In genomic region chr6:28949269-28949668, GRCm38 (mm10) we compare ENCODE assay signal across 8 mouse cellular contexts.
A peak's percentile ranks its signal among the peaks of the same experiment; 100 is the strongest.
DNase-seq lines count a peak whose midpoint lies in the region; ATAC-seq and TF ChIP-seq lines count a peak whose summit lies in the region.

No protein-coding gene starts in this region.

- peak; percentile 85 for TF ChIP-seq CTCF in intestine, postnatal 0 days (IDR thresholded peaks at IDR 0.05; ENCODE audit: low read depth)

- DNase-seq in c-Kit-positive CD71-positive TER-119-positive erythroid progenitor cells, embryonic 14.5 days (ENCODE audit: low spot score): peak; percentile 49
- peak; percentile 62 to 68 for DNase-seq in left cerebral cortex, postnatal 36 days (ENCODE audit: low spot score in 2 of 2)
- peak; percentile 77 for DNase-seq in neural tube, embryonic 11.5 days (ENCODE audit: low spot score)
- DNase-seq in testis, postnatal 10 days (ENCODE audit: low spot score): peak; percentile 90

- no peak overlapping the region for H3K9ac ChIP-seq in intestine, postnatal 0 days (ENCODE audit: low read depth, low read length)
- H3K9ac ChIP-seq in intestine, embryonic 16.5 days (ENCODE audit: low read depth, low read length): no peak overlapping the region
- H3K9ac ChIP-seq in forebrain, embryonic 15.5 days (replicated peaks): no peak overlapping the region
- H3K9ac ChIP-seq in hindbrain, embryonic 16.5 days (ENCODE audit: low read depth, low read length): no peak overlapping the region
- H3K9ac ChIP-seq in neural tube, embryonic 11.5 days (ENCODE audit: low read length): no peak overlapping the region

- WGBS in intestine, postnatal 0 days: 17% methylated on average over 12 of the region's 12 CpGs
- WGBS in intestine, embryonic 16.5 days: 16% methylated on average over 12 of the region's 12 CpGs
- 20% methylated on average over 12 of the region's 12 CpGs for WGBS in forebrain, embryonic 15.5 days
- WGBS in hindbrain, embryonic 16.5 days: 21% methylated on average over 12 of the region's 12 CpGs
- 17% methylated on average over 12 of the region's 12 CpGs for WGBS in neural tube, embryonic 11.5 days

- no peak for ATAC-seq in intestine, postnatal 0 days
- ATAC-seq in intestine, embryonic 16.5 days: no peak
- ATAC-seq in forebrain, embryonic 15.5 days (replicated peaks): peak; percentile 63; the same call in 1 of the 2 replicates
- ATAC-seq in hindbrain, embryonic 16.5 days: 0 out of 2 replicates have a peak, but pooled peaks have one; percentile 28
- ATAC-seq in neural tube, embryonic 11.5 days (ENCODE audit: insufficient read depth, low FRiP score, low TSS enrichment): peak; percentile 48; the same call in 1 of the 2 replicates

- no peaks in the 10 kb centered on the region for H3K36me3 ChIP-seq in intestine, postnatal 0 days (ENCODE audit: control insufficient read depth, insufficient read depth)
- no peaks in the 10 kb centered on the region for H3K36me3 ChIP-seq in intestine, embryonic 16.5 days (ENCODE audit: control insufficient read depth, insufficient read depth, low read length)
- H3K36me3 ChIP-seq in forebrain, embryonic 15.5 days: no peaks in the 10 kb centered on the region
- H3K36me3 ChIP-seq in hindbrain, embryonic 16.5 days (ENCODE audit: control insufficient read depth, insufficient read depth, low read length): no peaks in the 10 kb centered on the region
- H3K36me3 ChIP-seq in neural tube, embryonic 11.5 days (ENCODE audit: control insufficient read depth, insufficient read depth, low read length): no peaks in the 10 kb centered on the region

- no peak overlapping the region for H3K27ac ChIP-seq in intestine, postnatal 0 days (ENCODE audit: low read depth, low read length)
- no peak overlapping the region for H3K27ac ChIP-seq in intestine, embryonic 16.5 days (ENCODE audit: low read length)
- no peak overlapping the region for H3K27ac ChIP-seq in forebrain, embryonic 15.5 days (replicated peaks)
- no peak overlapping the region for H3K27ac ChIP-seq in hindbrain, embryonic 16.5 days (ENCODE audit: low read depth, low read length)
- no peak overlapping the region for H3K27ac ChIP-seq in neural tube, embryonic 11.5 days (ENCODE audit: low read depth, low read length)

- H3K4me2 ChIP-seq in intestine, postnatal 0 days (replicated peaks; ENCODE audit: low read depth): no peak overlapping the region
- H3K4me2 ChIP-seq in intestine, embryonic 16.5 days (ENCODE audit: low read depth, low read length): no peak overlapping the region
- H3K4me2 ChIP-seq in forebrain, embryonic 15.5 days (replicated peaks): no peak overlapping the region
- no peak overlapping the region for H3K4me2 ChIP-seq in hindbrain, embryonic 16.5 days (ENCODE audit: low read length)
- H3K4me2 ChIP-seq in neural tube, embryonic 11.5 days (ENCODE audit: low read depth): no peak overlapping the region

- H3K9me3 ChIP-seq in intestine, postnatal 0 days (ENCODE audit: control insufficient read depth): no peaks in the 10 kb centered on the region
- no peaks in the 10 kb centered on the region for H3K9me3 ChIP-seq in intestine, embryonic 16.5 days (ENCODE audit: control insufficient read depth, low read length)
- no peaks in the 10 kb centered on the region for H3K9me3 ChIP-seq in forebrain, embryonic 15.5 days
- H3K9me3 ChIP-seq in hindbrain, embryonic 16.5 days (ENCODE audit: control insufficient read depth, low read length): no peaks in the 10 kb centered on the region
- H3K9me3 ChIP-seq in neural tube, embryonic 11.5 days (ENCODE audit: control insufficient read depth, low read length): no peaks in the 10 kb centered on the region

- no peaks in the 10 kb centered on the region for H3K27me3 ChIP-seq in intestine, postnatal 0 days (replicated peaks; ENCODE audit: control insufficient read depth, insufficient read depth, low read length)
- no peaks in the 10 kb centered on the region for H3K27me3 ChIP-seq in intestine, embryonic 16.5 days (replicated peaks; ENCODE audit: control insufficient read depth, insufficient read depth, low read length)
- no peaks in the 10 kb centered on the region for H3K27me3 ChIP-seq in forebrain, embryonic 15.5 days
- no peaks in the 10 kb centered on the region for H3K27me3 ChIP-seq in hindbrain, embryonic 16.5 days (replicated peaks; ENCODE audit: control insufficient read depth, insufficient read depth, low read length)
- H3K27me3 ChIP-seq in neural tube, embryonic 11.5 days (ENCODE audit: control insufficient read depth, insufficient read depth, low read length): no peaks in the 10 kb centered on the region

- intact Hi-C loops in left cerebral cortex, postnatal 36 days (cut with DNase I): loop anchor here (2.0 to 5.0 kb wide), 2 partner anchors 74 to 107 kb away; no protein-coding TSS in a partner anchor

- H3K4me3 ChIP-seq in intestine, postnatal 0 days (ENCODE audit: low read depth, low read length): no peak overlapping the region
- H3K4me3 ChIP-seq in intestine, embryonic 16.5 days (ENCODE audit: low read length): no peak overlapping the region
- H3K4me3 ChIP-seq in forebrain, embryonic 15.5 days: no peak overlapping the region
- no peak overlapping the region for H3K4me3 ChIP-seq in hindbrain, embryonic 16.5 days (ENCODE audit: low read length)
- H3K4me3 ChIP-seq in neural tube, embryonic 11.5 days (ENCODE audit: low read depth, low read length): no peak overlapping the region

- no peaks in the 10 kb centered on the region for H3K4me1 ChIP-seq in intestine, postnatal 0 days (replicated peaks; ENCODE audit: control insufficient read depth, insufficient read depth, low read length)
- no peaks in the 10 kb centered on the region for H3K4me1 ChIP-seq in intestine, embryonic 16.5 days (ENCODE audit: control insufficient read depth, insufficient read depth, low read length)
- no peaks in the 10 kb centered on the region for H3K4me1 ChIP-seq in forebrain, embryonic 15.5 days
- no peaks in the 10 kb centered on the region for H3K4me1 ChIP-seq in hindbrain, embryonic 16.5 days (ENCODE audit: control insufficient read depth, insufficient read depth, low read depth, low read length)
- no peaks in the 10 kb centered on the region for H3K4me1 ChIP-seq in neural tube, embryonic 11.5 days (ENCODE audit: control insufficient read depth, insufficient read depth, low read length)

Comparison
In these comparisons a context has a peak if more than half of its experiments do, and no peak if none do; other contexts are left out.
1. ATAC-seq: peak in forebrain, embryonic 15.5 days (single experiment), hindbrain, embryonic 16.5 days (single experiment) and neural tube, embryonic 11.5 days (single experiment); none in intestine, postnatal 0 days (single experiment) and intestine, embryonic 16.5 days (single experiment).
2. Peak in every context shown above with its lines, with median percentiles within 50 percentile points of each other: DNase-seq.